In genomic region chr2:30270134-30270533, GRCm38 (mm10) we compare ENCODE assay signal across 9 mouse cellular contexts. TPM values are rescaled to one million over a fixed set of nuclear protein-coding genes. Genes with fewer than 3 reads are reported as not detected.
A peak's percentile ranks its signal among the peaks of the same experiment; 100 is the strongest.
DNase-seq lines count a peak whose midpoint lies in the region; ATAC-seq and TF ChIP-seq lines count a peak whose summit lies in the region.
"Had no signal": no experiment of that assay in that cellular context is flagged by ENCODE, and none has a peak within 500 bp of the region (broad histone marks: within the 10 kb centered on the region; RNA-seq: fewer than 3 reads in every experiment).

No protein-coding gene starts in this region.

- no peak overlapping the region for H3K27ac ChIP-seq in CH12.LX (ENCODE audit: insufficient read depth, low read depth)
- H3K27ac ChIP-seq in bone marrow, adult 2 months (ENCODE audit: control insufficient read depth, insufficient read depth, low read depth, low read length, poor library complexity): no peak overlapping the region
- H3K27ac ChIP-seq in embryonic facial prominence, embryonic 15.5 days (replicated peaks): peak overlapping the region; percentile 49
- peak overlapping the region; percentile 71; the same call in 1 of the 2 replicates for H3K27ac ChIP-seq in heart, embryonic 11.5 days (ENCODE audit: low read depth, low read length)
- no peak overlapping the region for H3K27ac ChIP-seq in kidney, embryonic 14.5 days (ENCODE audit: low read depth, low read length)
- peak overlapping the region; percentile 82 for H3K27ac ChIP-seq in limb, embryonic 15.5 days

- TF ChIP-seq POLR2A in CH12.LX (IDR thresholded peaks at IDR 0.05; ENCODE audit: low read depth, low read length): no peak
- no peak for TF ChIP-seq POLR2A in bone marrow, adult 2 months (IDR thresholded peaks at IDR 0.05; ENCODE audit: borderline replicate concordance, control insufficient read depth, low read depth, low read length)

- no peaks in the 10 kb centered on the region for H3K79me2 ChIP-seq in CH12.LX (replicated peaks; ENCODE audit: control insufficient read depth, extremely low read depth, insufficient read depth, poor library complexity, severe bottlenecking)

- no peaks in the 10 kb centered on the region for H3K9me3 ChIP-seq in CH12.LX (replicated peaks; ENCODE audit: low read length)
- no peaks in the 10 kb centered on the region for H3K9me3 ChIP-seq in embryonic facial prominence, embryonic 15.5 days (replicated peaks)
- H3K9me3 ChIP-seq in heart, embryonic 11.5 days (replicated peaks; ENCODE audit: control insufficient read depth, low read length): no peaks in the 10 kb centered on the region
- no peaks in the 10 kb centered on the region for H3K9me3 ChIP-seq in kidney, embryonic 14.5 days (ENCODE audit: control insufficient read depth, low read length)
- H3K9me3 ChIP-seq in limb, embryonic 15.5 days: no peaks in the 10 kb centered on the region
- H3K9me3 ChIP-seq: midbrain, embryonic 12.5 days had no signal

- peaks cover 31 to 55% of the 10 kb centered on the region in 2 experiments for H3K4me1 ChIP-seq in CH12.LX (ENCODE audit: control insufficient read depth in 1 of 2, insufficient read depth in 2 of 2)
- H3K4me1 ChIP-seq in bone marrow, adult 2 months (ENCODE audit: control insufficient read depth, insufficient read depth, low read length): no peaks in the 10 kb centered on the region; the same call in 1 of the 2 replicates
- peaks cover 28% of the 10 kb centered on the region for H3K4me1 ChIP-seq in embryonic facial prominence, embryonic 15.5 days
- H3K4me1 ChIP-seq in heart, embryonic 11.5 days (ENCODE audit: control insufficient read depth, insufficient read depth, low read length): peaks cover 20% of the 10 kb centered on the region
- H3K4me1 ChIP-seq in kidney, embryonic 14.5 days (ENCODE audit: control insufficient read depth, insufficient read depth, low read length): peaks cover 14% of the 10 kb centered on the region
- H3K4me1 ChIP-seq in limb, embryonic 15.5 days: peaks cover 29% of the 10 kb centered on the region

- TF ChIP-seq RAD21 in CH12.LX (IDR thresholded peaks at IDR 0.05; ENCODE audit: low read depth, low read length): peak; percentile 97

- in situ Hi-C loops in CH12.LX (cut with MboI; ENCODE audit: low pct_ligation_motif_present, low pct_unique_long_range_greater_than_20kb, low sequenced_read_pairs): no loop called here

- dilution Hi-C loops in CH12.LX (cut with MboI; ENCODE audit: extremely low pct_ligation_motif_present, extremely low pct_unique_long_range_greater_than_20kb, low sequenced_read_pairs): no loop called here

- no peaks in the 10 kb centered on the region for H3K27me3 ChIP-seq in CH12.LX (replicated peaks)
- H3K27me3 ChIP-seq in embryonic facial prominence, embryonic 15.5 days: no peaks in the 10 kb centered on the region
- no peaks in the 10 kb centered on the region for H3K27me3 ChIP-seq in heart, embryonic 11.5 days (ENCODE audit: control insufficient read depth, insufficient read depth, low read length)
- no peaks in the 10 kb centered on the region for H3K27me3 ChIP-seq in kidney, embryonic 14.5 days (ENCODE audit: control insufficient read depth, insufficient read depth, low read length)
- no peaks in the 10 kb centered on the region for H3K27me3 ChIP-seq in limb, embryonic 15.5 days
- H3K27me3 ChIP-seq: midbrain, embryonic 12.5 days had no signal

- peak; percentile 81 for ATAC-seq in embryonic facial prominence, embryonic 15.5 days (ENCODE audit: insufficient number of reproducible peaks, low FRiP score, low TSS enrichment, low read depth)
- no peak; the same call in 1 of the 2 replicates for ATAC-seq in heart, embryonic 11.5 days (replicated peaks; ENCODE audit: insufficient number of reproducible peaks, low FRiP score, low TSS enrichment)
- ATAC-seq in kidney, embryonic 14.5 days (ENCODE audit: low FRiP score, low TSS enrichment): peak; percentile 71
- peak; percentile 87 for ATAC-seq in limb, embryonic 15.5 days (ENCODE audit: insufficient number of reproducible peaks, low FRiP score, low TSS enrichment, low read depth)
- peak; percentile 82 for ATAC-seq in monocyte, adult 5-6 weeks (replicated peaks; ENCODE audit: insufficient number of reproducible peaks, low FRiP score, low TSS enrichment, poor library complexity, severe bottlenecking)

- 0% methylated on average over 1 of the region's 1 CpGs for WGBS in bone marrow, adult 2 months
- WGBS in embryonic facial prominence, embryonic 15.5 days: 22% methylated on average over 1 of the region's 1 CpGs
- WGBS in heart, embryonic 11.5 days (ENCODE audit: insufficient replicate concordance): 51% methylated on average over 1 of the region's 1 CpGs
- 26% methylated on average over 1 of the region's 1 CpGs for WGBS in kidney, embryonic 14.5 days
- WGBS in limb, embryonic 15.5 days: 27% methylated on average over 1 of the region's 1 CpGs

- peaks cover 3 to 31% of the 10 kb centered on the region in 2 experiments for H3K36me3 ChIP-seq in CH12.LX (replicated peaks in 1 of 2; ENCODE audit: control insufficient read depth in 1 of 2, insufficient read depth in 1 of 2, low read length in 1 of 2)
- H3K36me3 ChIP-seq in embryonic facial prominence, embryonic 15.5 days: no peaks in the 10 kb centered on the region
- H3K36me3 ChIP-seq in heart, embryonic 11.5 days (ENCODE audit: control insufficient read depth, insufficient read depth, low read length): no peaks in the 10 kb centered on the region
- H3K36me3 ChIP-seq in kidney, embryonic 14.5 days (ENCODE audit: control insufficient read depth, insufficient read depth, low read length): peaks cover 4% of the 10 kb centered on the region; the same call in 1 of the 2 replicates
- no peaks in the 10 kb centered on the region for H3K36me3 ChIP-seq in limb, embryonic 15.5 days

- no peak overlapping the region for H3K4me2 ChIP-seq in CH12.LX (ENCODE audit: insufficient read depth, low read depth, poor library complexity, severe bottlenecking)
- H3K4me2 ChIP-seq in embryonic facial prominence, embryonic 15.5 days (replicated peaks): no peak overlapping the region
- H3K4me2 ChIP-seq in heart, embryonic 11.5 days: no peak overlapping the region
- no peak overlapping the region for H3K4me2 ChIP-seq in kidney, embryonic 14.5 days (replicated peaks; ENCODE audit: low read depth, low read length)
- H3K4me2 ChIP-seq in limb, embryonic 15.5 days: no peak overlapping the region
- H3K4me2 ChIP-seq: midbrain, embryonic 12.5 days had no signal

- no peak overlapping the region for H3K9ac ChIP-seq in CH12.LX (ENCODE audit: insufficient read depth, low read depth)
- H3K9ac ChIP-seq in embryonic facial prominence, embryonic 15.5 days: no peak overlapping the region
- H3K9ac ChIP-seq in heart, embryonic 11.5 days (ENCODE audit: low read depth, low read length): no peak overlapping the region
- H3K9ac ChIP-seq in kidney, embryonic 14.5 days (ENCODE audit: low read depth, low read length): no peak overlapping the region
- H3K9ac ChIP-seq in limb, embryonic 15.5 days: no peak overlapping the region
- H3K9ac ChIP-seq: midbrain, embryonic 12.5 days had no signal

- no peak for TF ChIP-seq EP300 in CH12.LX (IDR thresholded peaks at IDR 0.05; ENCODE audit: low read length)

- TF ChIP-seq CTCF in CH12.LX (conservative IDR thresholded peaks at IDR 0.05 in 1 of 2, IDR thresholded peaks at IDR 0.05 in 1 of 2; ENCODE audit: low read depth in 2 of 2, low read length in 2 of 2): peak; percentile 97
- TF ChIP-seq CTCF in bone marrow, adult 2 months (IDR thresholded peaks at IDR 0.05; ENCODE audit: control insufficient read depth, insufficient read depth, low read length): peak; percentile 26; the same call in 1 of the 2 replicates

- no peak overlapping the region for H3K4me3 ChIP-seq in CH12.LX (replicated peaks in 1 of 3; ENCODE audit: low read depth in 2 of 3, low read length in 2 of 3, poor library complexity in 1 of 3)
- no peak overlapping the region for H3K4me3 ChIP-seq in bone marrow, adult 2 months (replicated peaks; ENCODE audit: control insufficient read depth, low read depth, low read length)
- H3K4me3 ChIP-seq in embryonic facial prominence, embryonic 15.5 days (replicated peaks): no peak overlapping the region
- no peak overlapping the region for H3K4me3 ChIP-seq in heart, embryonic 11.5 days (ENCODE audit: low read depth, low read length)
- H3K4me3 ChIP-seq in kidney, embryonic 14.5 days (ENCODE audit: low read length): no peak overlapping the region
- no peak overlapping the region for H3K4me3 ChIP-seq in limb, embryonic 15.5 days
- H3K4me3 ChIP-seq: midbrain, embryonic 12.5 days had no signal

- DNase-seq in CH12.LX (ENCODE audit: extremely low read depth): peak; percentile 79
- peak; percentile 62 for DNase-seq in thymus, postnatal 25 days

RNA-seq across cellular contexts. Expression of gene Phyhd1, which starts 4.1 kb away (rescaled TPM):
- total RNA-seq in CH12.LX (2012; rRNA removed): 3.1 and 8.9 TPM in 2 replicates
- total RNA-seq in CH12.LX (2014; rRNA removed): 5.7 and 7.1 TPM in 2 replicates
- 9.7 and 11.5 TPM in 2 replicates for polyA plus RNA-seq in CH12.LX (2012; ENCODE audit: insufficient read length, low read depth)
- 15.4 and 23.0 TPM in 2 replicates for polyA plus RNA-seq in bone marrow, adult 2 months (2011; ENCODE audit: insufficient read depth, insufficient read length, low replicate concordance, missing spikeins)
- 5.0 and 6.0 TPM in 2 replicates for polyA plus RNA-seq in embryonic facial prominence, embryonic 15.5 days (2015; fragmentation: Nextera tagmentation; extraction: Ambion mirVana)
- 4.7 and 7.4 TPM in 2 replicates for polyA plus RNA-seq in heart, embryonic 11.5 days (2014; fragmentation: Nextera tagmentation; extraction: Ambion mirVana)
- polyA plus RNA-seq in kidney, embryonic 14.5 days (2014; fragmentation: Nextera tagmentation; extraction: Ambion mirVana): 7.7 and 11.5 TPM in 2 replicates
- polyA plus RNA-seq in limb, embryonic 15.5 days (2015; fragmentation: Nextera tagmentation; extraction: Ambion mirVana): 5.9 and 6.8 TPM in 2 replicates
- 1.2 to 4.2 TPM (median 1.2 TPM) in 3 replicates for total RNA-seq in monocyte, adult 5-6 weeks (2017)

RNA-seq across cellular contexts. Expression of gene Gm28038, which starts 10.7 kb away (rescaled TPM):
- total RNA-seq in CH12.LX (2012; rRNA removed): not detected in 2 replicates
- total RNA-seq in CH12.LX (2014; rRNA removed): not detected in 2 replicates
- polyA plus RNA-seq in CH12.LX (2012; ENCODE audit: insufficient read length, low read depth): 7.4 TPM in 1 of 2 replicates, not detected in the other
- 8.7 TPM in 1 of 2 replicates, not detected in the other for polyA plus RNA-seq in bone marrow, adult 2 months (2011; ENCODE audit: insufficient read depth, insufficient read length, low replicate concordance, missing spikeins)
- polyA plus RNA-seq in embryonic facial prominence, embryonic 15.5 days (2015; fragmentation: Nextera tagmentation; extraction: Ambion mirVana): not detected in 2 replicates
- not detected in 2 replicates for polyA plus RNA-seq in heart, embryonic 11.5 days (2014; fragmentation: Nextera tagmentation; extraction: Ambion mirVana)
- polyA plus RNA-seq in kidney, embryonic 14.5 days (2014; fragmentation: Nextera tagmentation; extraction: Ambion mirVana): not detected in 2 replicates
- polyA plus RNA-seq in limb, embryonic 15.5 days (2015; fragmentation: Nextera tagmentation; extraction: Ambion mirVana): not detected in 2 replicates
- total RNA-seq in monocyte, adult 5-6 weeks (2017): not detected in 3 replicates
- polyA plus RNA-seq: midbrain, embryonic 12.5 days had no signal

RNA-seq across cellular contexts. Expression of gene Dolk, which starts 16.0 kb away (rescaled TPM):
- total RNA-seq in CH12.LX (2012; rRNA removed): 17.4 and 18.1 TPM in 2 replicates
- total RNA-seq in CH12.LX (2014; rRNA removed): 11.1 and 11.6 TPM in 2 replicates
- 10.8 and 11.8 TPM in 2 replicates for polyA plus RNA-seq in CH12.LX (2012; ENCODE audit: insufficient read length, low read depth)
- 4.6 and 8.1 TPM in 2 replicates for polyA plus RNA-seq in bone marrow, adult 2 months (2011; ENCODE audit: insufficient read depth, insufficient read length, low replicate concordance, missing spikeins)
- 31.4 and 31.7 TPM in 2 replicates for polyA plus RNA-seq in embryonic facial prominence, embryonic 15.5 days (2015; fragmentation: Nextera tagmentation; extraction: Ambion mirVana)
- 26.6 and 27.7 TPM in 2 replicates for polyA plus RNA-seq in heart, embryonic 11.5 days (2014; fragmentation: Nextera tagmentation; extraction: Ambion mirVana)
- polyA plus RNA-seq in kidney, embryonic 14.5 days (2014; fragmentation: Nextera tagmentation; extraction: Ambion mirVana): 25.2 and 34.4 TPM in 2 replicates
- 31.5 and 33.4 TPM in 2 replicates for polyA plus RNA-seq in limb, embryonic 15.5 days (2015; fragmentation: Nextera tagmentation; extraction: Ambion mirVana)
- total RNA-seq in monocyte, adult 5-6 weeks (2017): 9.3 to 14.3 TPM (median 11.0 TPM) in 3 replicates

RNA-seq across cellular contexts. Expression of gene Nup188, which starts 16.1 kb away (rescaled TPM):
- total RNA-seq in CH12.LX (2012; rRNA removed): 40.2 and 47.6 TPM in 2 replicates
- 19.7 and 20.9 TPM in 2 replicates for total RNA-seq in CH12.LX (2014; rRNA removed)
- 58.8 and 61.2 TPM in 2 replicates for polyA plus RNA-seq in CH12.LX (2012; ENCODE audit: insufficient read length, low read depth)
- polyA plus RNA-seq in bone marrow, adult 2 months (2011; ENCODE audit: insufficient read depth, insufficient read length, low replicate concordance, missing spikeins): 9.5 and 27.3 TPM in 2 replicates
- 29.0 and 34.3 TPM in 2 replicates for polyA plus RNA-seq in embryonic facial prominence, embryonic 15.5 days (2015; fragmentation: Nextera tagmentation; extraction: Ambion mirVana)
- 34.2 and 37.4 TPM in 2 replicates for polyA plus RNA-seq in heart, embryonic 11.5 days (2014; fragmentation: Nextera tagmentation; extraction: Ambion mirVana)
- 35.2 and 54.4 TPM in 2 replicates for polyA plus RNA-seq in kidney, embryonic 14.5 days (2014; fragmentation: Nextera tagmentation; extraction: Ambion mirVana)
- polyA plus RNA-seq in limb, embryonic 15.5 days (2015; fragmentation: Nextera tagmentation; extraction: Ambion mirVana): 28.2 and 32.4 TPM in 2 replicates
- 13.8 to 16.5 TPM (median 16.0 TPM) in 3 replicates for total RNA-seq in monocyte, adult 5-6 weeks (2017)

RNA-seq across cellular contexts. Expression of gene Gm28035, which starts 29.8 kb away (rescaled TPM):
- total RNA-seq in CH12.LX (2012; rRNA removed): 0.46 and 0.64 TPM in 2 replicates
- 0.27 TPM in 2 replicates for total RNA-seq in CH12.LX (2014; rRNA removed)
- polyA plus RNA-seq in CH12.LX (2012; ENCODE audit: insufficient read length, low read depth): 0.35 and 0.36 TPM in 2 replicates
- polyA plus RNA-seq in bone marrow, adult 2 months (2011; ENCODE audit: insufficient read depth, insufficient read length, low replicate concordance, missing spikeins): 2.5 TPM in 1 of 2 replicates, not detected in the other
- polyA plus RNA-seq in embryonic facial prominence, embryonic 15.5 days (2015; fragmentation: Nextera tagmentation; extraction: Ambion mirVana): 0.09 and 0.16 TPM in 2 replicates
- polyA plus RNA-seq in heart, embryonic 11.5 days (2014; fragmentation: Nextera tagmentation; extraction: Ambion mirVana): 0.49 TPM in 1 of 2 replicates, not detected in the other
- polyA plus RNA-seq in kidney, embryonic 14.5 days (2014; fragmentation: Nextera tagmentation; extraction: Ambion mirVana): 0.07 and 0.26 TPM in 2 replicates
- polyA plus RNA-seq in limb, embryonic 15.5 days (2015; fragmentation: Nextera tagmentation; extraction: Ambion mirVana): 0.10 and 0.11 TPM in 2 replicates
- total RNA-seq in monocyte, adult 5-6 weeks (2017): 1.8 to 2.0 TPM in 2 of 3 replicates, not detected in the other

Comparison
In these comparisons a context has a peak if more than half of its experiments do, and no peak if none do; other contexts are left out.
1. H3K27ac ChIP-seq: peak in embryonic facial prominence, embryonic 15.5 days (single experiment), heart, embryonic 11.5 days (single experiment) and limb, embryonic 15.5 days (single experiment); none in CH12.LX (single experiment), bone marrow, adult 2 months (single experiment) and kidney, embryonic 14.5 days (single experiment).